Mouse (Mus musculus) cerebellum, adult 9-10 months (tissue): Measurements from ENCODE around the gene Nacc2.

Source experiments
- DNase-seq: peaks from one replicate; pipeline ENCODE4 v3.0.0; 2022

Gene Nacc2

DNA sequence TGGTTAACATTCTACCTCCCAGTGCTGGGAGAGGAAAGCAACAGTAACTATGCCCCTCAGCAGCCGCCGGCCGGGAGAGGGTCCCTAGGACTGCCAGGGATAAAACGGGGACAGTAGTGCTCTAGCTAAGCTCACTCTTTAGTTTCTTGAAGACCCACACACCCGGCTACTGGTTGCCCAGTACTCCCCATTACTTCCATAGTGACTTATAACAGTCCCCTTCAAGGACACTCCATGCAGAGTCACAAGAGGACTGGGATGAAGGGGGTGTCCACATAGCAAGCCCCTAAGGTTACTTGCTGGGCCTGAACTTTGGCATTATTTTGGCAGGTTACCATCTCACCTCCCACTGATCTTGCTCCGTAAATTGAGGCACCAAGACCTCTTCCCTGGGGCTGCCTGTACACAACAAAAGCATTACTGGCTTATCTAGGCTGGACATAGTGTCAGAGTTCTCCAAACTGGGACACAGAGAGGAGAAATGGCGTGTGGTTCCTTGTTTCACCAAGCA, 16.1 kb upstream of the Nacc2 start:
- DNase-seq = peak; percentile 72

DNA sequence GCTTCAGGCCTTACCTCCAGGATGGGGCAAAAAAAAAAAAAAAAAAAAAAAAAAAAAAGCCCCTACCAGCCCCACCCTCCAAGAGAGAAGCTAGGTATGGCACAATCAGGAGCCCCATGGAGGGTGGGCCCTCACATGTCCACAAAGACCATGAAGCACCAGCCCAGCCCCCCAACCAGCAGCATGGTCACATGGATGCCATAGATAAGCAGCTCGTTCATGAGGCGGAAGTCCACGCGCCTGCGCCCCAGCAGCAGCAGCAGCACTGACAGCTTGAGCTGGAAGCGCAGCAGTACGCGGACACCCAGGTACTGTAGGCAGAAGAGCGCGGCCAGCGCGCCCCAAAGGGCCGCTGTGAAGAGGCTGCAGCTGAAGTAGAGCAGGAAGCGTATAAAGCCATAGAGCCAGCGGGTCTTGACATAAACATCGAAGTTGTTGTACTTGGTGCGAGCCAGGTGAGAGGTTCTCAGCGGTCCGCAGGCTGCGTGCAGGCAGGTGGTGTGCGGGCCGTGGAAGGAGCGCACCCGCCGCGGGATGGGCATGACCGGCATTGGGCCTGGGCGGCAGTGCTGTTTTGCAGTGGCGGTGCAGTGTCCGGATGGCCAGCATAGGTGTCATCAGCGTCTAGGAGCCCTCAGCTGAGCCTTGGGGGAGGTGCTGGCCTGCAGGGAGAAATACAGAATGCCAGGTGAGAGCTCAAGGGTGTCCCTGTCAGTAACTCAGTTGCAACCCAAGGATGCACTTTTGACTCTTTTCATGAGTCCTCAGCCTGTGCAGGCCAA, 15.4 kb upstream of the Nacc2 start:
- peak; percentile 69 for DNase-seq

DNA sequence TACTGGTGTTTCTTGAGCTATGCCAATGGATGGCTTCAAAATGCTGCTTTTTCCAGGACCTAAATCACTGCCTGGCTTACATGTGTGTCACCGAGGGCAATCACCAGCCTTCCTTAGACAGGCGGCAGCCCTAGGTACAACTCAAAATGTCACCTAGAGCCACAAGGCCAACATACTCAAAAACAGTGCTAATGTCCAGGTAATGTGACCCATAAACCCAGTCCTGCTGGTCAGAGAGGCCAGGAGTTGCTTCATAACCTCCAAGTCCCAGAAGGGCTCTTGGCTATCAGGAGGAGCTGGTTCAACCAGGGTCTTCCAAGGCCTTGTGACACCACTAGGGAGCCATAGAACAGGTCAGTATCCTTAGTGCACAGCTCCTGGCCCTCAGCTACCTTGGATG, 11.6 kb upstream of the Nacc2 start:
- DNase-seq = no peak

DNA sequence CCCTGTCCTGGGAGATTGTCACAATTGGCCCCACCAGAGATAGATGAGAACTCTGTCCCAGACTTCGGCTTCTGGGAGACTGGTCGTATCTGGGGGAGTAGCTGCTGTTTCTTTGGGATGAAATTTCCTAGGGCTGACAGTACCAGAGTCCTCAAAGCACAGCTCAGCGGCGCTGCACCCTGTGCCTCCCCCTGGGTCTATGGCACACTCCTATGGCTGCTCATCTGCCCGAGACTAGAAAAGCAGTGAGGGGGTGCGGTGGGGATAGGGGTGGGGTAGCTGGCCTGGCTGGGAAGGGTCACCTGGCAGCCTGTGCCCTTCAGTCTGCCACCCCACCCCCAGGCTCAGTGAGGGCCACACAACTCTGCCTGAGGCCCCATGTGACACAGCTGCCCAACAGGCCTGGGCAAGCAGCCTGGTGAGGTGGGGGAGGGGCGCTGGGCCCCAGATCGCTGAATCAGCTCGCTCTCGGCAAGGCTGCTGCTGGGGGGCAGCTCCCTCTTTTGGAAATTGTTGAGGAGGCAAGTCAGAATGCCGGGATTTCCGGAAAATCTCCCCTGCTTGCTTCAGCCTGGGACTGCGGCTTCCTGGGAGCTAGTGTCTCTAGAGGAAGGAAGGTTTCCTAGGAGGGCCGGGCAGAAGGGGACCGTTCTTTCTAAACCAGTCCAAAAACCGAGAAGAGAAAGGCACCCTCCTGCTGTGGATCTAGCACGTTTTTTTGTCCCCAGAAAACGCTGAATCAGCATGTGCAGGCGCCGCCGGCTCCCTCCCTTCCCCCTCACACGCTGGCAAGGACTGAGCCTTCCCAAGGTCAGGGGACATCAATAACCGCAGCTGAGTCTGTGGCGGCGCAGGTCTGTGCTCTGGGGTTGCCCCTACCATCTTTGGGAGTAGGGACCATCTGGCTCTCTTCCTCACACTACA, 9.9 kb upstream of the Nacc2 start:
- peak; percentile 86 for DNase-seq

DNA sequence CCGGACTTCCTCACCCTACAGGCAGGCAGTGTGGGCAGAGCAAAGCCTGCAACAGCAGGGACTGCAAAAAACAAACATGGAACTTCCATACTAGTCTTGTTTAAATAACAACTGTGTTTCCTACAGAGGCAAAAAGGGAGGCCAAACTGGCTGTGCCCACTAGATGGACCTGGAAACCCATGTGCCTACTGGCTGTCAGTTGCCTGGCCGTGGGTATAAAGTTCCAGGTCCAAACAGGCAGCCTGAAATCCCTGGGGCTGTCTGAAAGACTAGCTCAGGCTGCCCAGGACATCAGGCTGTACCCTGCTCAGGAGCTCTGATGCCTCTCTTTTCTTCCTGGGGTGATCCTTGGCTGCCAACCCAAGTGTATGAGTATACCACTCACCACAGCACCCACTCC, 8.3 kb upstream of the Nacc2 start:
- no peak for DNase-seq

DNA sequence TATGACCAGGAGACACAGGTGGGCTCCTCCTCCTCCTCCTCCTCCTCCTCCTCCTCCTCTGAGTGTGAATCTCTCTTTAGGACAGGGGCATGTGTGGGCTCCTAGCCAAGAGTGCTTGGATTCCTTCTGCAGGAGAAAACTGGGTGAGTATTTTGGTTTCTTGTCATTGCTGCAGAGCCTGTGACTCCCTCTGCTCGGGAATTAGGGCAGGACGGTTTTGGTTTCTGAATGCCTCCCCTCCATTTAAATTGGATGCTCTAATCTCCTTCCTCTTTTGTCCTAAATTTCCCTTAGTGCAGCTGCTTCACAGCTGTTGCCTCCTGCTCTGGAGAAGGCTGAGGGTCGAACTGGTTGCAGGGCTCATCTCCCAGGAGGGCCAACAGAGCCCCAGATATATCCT, 6.9 kb upstream of the Nacc2 start:
- no peak for DNase-seq

DNA sequence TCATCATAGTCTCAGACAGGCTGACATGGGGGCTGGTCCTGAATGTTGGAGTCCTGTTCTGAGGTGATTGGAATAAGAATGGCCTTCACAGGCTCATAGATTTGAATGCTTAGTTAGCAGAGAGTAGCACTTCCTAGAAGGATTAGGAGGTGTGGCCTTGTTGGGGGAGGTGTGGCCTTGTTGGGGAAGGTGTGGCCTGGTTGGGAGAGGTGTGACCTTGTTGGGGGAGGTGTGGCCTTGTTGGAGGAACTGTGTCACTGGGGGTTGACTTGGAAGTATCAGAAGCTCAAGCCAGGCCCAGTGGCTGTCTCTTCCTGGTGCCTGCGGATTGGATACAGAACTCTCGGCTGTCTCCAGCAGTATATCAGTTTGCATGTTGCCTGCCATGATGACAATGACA, 6.3 kb upstream of the Nacc2 start:
- no peak for DNase-seq

DNA sequence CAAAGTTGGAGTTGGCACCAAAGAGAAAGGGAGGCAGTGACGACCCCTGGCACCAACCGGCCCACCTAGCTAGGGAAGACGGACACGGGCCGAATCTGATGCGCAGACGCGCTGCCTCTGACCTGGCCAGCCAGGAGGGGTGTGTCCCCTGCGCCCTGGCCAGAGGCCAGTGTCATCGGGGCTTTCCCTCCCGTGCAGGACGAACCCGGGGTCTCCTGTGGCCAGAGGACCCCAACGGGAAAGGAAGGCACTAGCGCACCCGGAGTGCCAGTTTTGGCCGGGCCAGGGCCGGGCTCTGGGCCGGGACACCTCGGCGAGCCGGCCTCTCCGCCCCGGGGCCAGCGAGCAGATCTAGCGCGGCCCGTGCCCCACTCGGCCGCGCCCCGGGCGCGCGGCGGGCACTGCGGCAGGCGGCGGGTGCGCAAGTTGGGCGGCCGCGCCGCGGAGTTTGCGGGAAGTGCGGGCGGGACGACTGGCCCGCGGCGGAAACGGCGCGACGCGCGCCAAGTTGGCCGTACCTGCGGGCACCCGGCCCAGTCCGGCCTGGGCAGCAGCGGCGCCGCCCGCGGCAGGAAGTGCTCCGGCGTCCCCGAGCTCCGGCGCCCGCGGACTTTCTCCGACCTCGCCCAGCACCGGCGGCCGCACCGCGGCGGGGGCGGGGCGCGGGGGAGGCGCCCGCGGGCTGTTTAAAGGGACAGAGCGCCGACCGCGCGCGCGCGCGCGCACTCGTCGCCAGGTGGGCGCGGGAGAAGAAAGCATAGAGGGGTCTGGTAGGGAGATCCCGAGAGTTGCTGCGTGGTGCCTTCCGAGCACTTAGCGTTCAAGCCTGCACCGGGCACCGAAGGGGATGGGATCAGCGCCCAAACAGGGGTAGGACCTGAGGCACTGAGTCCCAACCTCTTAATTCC, 595 bp downstream of the Nacc2 start:
- DNase-seq = peak; percentile 80

DNA sequence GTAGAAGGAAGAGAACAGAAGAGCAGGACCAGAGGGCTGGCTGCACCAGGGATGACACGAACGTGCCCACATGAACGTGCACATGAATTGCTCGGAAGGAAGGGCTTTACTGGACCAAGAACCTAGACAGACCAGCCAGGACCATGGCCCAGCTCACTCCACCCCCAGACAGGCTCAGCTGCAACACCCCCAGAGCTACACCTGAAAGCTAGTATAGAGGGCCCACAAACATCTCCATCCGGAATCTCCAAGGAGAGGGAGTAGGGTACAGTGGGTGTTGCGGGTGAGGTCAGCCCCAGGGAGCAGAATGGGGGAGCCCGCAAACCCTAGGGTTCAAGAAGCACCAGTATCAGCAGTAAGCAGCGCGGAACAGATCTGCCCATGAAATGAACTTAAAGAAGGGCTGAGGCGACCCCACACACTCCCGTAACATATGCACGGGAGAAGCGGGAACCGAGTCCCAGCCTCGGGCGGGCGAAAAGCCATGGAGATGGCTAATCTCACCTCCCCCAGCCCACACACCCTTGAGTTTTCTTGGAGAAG, 1.4 kb downstream of the Nacc2 start:
- no peak for DNase-seq

DNA sequence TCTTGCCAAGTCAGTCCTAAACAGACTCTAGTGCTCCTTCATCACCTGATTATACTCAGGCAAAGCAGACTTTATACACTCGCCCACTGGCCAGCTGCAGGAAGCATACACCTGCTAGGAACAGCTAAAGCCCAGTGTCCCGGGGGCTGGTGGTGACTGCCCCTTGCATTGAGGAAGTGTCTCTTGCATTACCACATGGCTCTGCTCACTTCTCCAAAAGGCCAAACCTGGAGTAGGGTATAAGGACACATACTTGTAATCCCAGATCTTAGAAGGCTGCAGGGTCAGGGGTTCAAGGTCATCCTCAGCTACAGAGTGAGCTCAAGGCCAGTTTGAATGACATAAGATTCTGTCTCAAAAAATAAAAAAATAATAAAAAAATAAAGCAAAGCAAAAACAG, 3.4 kb downstream of the Nacc2 start:
- DNase-seq = no peak

DNA sequence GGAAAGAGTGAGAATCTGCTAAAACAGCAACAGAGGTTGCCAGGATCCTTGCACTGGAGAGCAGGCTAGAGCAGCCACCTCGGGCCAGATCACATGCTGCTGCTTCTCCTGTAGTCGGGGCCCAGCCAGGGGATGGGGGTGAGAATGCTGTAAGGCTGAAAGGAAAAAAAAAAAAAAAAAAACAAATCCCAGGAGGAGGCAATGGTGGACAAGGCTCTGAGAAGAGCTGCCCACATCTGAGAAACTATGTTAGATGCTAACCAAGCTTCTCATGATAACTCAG, 3.8 kb downstream of the Nacc2 start:
- no peak for DNase-seq

DNA sequence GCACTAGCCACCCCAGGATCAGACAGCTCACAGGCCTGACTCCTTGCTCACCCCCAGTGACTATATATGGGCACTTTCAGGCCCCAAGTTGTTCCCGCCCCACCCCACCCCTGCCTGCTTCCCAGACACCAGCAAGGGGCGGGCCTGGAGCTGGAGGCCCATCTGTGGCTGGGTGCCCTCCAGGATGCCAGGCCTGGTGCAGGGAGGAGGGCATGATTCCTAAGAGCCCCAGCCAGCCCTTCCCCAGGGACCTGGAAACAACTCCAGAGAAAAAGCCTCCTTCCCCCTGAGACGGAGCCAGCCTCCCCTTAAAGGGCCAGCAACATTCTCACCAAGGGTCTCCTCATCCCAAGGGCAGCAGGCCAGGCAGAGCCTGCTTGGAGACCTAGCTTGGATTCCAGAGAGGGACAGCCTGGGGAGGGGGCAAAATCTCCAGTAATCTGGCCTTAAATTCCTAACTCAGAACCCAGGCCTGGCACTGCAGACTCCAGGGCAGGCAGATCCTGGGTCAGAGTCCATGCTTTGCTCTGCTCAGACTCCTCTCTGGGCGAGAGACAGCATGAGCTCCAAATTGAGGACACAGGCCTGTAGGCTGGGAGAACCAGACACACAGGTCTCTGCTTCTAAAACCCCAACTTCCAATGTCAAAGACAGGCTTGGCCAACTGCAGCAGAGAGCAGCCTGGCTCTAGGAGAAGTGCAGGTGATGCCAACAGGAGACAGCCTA, 4.3 kb downstream of the Nacc2 start:
- DNase-seq = no peak

DNA sequence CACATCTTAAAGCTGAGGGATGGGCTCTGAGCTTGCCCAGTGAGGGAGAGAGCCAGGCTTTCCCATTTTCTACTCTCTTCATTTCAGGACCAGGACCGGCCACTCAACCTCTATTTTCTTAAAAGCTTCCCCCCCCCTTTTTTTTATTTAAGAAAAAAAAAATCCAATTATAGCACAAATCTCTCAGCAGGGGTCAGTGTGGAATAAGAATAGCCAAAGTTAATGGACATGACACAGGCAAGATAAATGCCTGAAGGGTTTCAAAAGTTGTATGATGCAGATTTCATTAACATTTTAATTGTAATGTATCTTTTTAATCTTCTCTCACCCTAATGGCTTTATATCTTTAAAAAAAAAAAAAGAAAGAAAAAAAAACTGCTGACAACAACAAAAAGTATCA, 5.4 kb downstream of the Nacc2 start:
- DNase-seq = no peak

DNA sequence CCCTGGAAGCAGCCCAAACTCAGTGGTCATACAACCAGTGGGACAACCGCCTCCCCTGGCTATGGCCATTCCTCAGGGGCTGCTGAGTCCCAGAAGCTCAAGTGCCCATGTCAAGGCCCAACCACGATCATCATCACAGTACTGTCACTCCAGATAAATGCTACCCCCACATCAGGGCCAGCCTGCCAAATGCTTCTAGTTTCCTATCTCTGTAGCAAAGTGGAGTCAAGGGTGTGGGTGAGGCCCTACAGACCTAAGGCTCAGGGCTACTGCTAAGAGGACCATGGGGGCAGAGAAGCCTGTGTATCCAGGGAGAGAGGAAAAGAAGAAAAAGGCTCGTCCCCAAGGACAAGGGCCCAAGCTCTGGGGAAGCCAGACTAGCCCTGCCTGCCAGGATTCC, 6.5 kb downstream of the Nacc2 start:
- DNase-seq = no peak

DNA sequence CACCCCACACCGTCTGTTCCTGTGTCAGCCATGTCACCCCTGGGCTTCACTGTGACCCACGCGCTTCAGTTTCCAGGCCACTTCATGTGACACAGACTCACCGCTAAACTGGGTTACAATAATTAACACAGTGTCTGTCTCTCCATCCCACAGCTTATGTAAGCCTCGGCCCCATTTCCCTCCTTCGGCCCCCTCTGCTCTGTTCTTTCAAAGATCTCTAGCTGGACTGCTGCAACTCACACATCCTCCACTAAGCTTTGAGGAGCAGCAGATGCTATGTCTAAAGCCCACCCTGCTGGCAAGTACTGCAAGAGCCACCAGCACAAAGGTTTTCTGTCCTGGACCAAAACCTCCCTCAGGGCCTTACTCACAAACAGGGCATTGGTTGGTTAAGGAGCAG, 7.8 kb downstream of the Nacc2 start:
- peak; percentile 44 for DNase-seq

DNA sequence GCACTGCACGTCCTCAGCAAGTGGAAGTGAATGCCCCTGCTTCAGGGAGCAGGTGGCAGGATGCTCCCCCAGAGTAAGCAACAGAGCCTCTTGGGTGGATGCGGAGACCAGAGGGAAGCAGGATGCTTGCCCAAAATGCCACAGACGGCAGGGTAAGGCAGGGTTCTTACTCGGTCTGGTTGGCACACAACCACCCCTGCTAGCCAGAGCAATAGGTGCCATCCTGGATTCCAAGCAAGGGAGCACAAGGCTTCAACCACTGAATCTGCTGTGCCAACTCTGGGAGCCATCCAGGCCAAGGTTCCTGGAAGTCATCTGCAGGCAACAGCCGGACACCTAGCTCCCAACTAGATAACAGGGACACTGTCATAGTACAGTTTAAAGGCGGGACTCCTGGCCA, 14.8 kb downstream of the Nacc2 start:
- no peak for DNase-seq

DNA sequence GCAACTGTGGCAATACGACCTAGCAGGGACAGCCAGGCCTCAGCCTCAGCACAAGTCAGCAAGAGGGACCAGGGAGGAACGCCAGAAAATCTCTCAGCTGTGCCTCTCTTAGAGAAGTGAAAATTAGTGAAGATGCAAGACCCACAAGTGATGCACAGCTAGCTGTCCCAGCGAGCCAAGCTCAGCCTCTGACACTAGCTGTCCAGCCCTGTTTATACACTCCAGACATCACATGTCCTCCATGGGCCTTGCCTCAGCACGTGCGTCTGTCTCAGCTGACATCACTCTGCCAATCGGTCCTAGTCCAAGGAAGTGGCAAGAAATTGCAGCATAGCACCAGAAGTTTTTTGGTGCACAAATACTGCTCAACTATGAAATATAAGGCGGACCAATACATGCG, 16.0 kb downstream of the Nacc2 start:
- DNase-seq = no peak

DNA sequence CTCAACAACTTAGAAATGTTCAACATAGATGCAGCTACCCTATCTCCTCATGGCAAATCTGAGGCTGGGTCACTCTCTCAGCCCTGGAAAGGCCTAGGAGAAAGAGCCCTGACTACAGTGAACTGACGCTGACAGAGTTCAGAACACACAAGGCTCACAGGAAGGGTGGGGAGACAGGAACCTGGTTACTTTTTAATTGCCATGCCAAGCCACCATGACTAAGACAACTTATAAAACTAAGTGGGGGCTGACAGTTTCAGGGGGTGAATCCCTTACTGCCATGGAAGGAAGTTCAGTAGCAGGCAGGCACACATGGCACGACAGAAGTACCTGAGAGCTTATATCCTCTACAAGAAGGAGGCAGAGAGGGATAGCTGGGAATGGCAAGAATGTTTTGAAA, 16.8 kb downstream of the Nacc2 start:
- no peak for DNase-seq

DNA sequence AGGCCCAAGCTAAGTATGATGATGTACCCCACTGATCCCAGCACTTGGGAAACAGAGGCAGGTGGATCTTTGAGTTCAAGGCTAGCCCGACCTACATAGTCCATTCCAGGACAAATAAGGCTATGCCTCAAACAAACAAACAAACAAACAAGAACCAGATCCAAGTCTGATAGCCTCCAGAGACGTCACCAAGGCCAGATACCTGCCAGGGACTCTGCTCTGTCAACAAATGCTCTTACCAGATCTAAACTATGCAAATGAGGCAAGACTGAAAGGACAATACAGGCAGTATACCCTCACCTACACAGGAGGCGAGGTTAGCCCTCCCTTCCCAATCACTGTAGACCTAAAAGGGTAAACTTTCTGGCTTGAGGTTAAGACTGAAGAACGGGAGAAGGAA, 22.7 kb downstream of the Nacc2 start:
- no peak for DNase-seq

DNA sequence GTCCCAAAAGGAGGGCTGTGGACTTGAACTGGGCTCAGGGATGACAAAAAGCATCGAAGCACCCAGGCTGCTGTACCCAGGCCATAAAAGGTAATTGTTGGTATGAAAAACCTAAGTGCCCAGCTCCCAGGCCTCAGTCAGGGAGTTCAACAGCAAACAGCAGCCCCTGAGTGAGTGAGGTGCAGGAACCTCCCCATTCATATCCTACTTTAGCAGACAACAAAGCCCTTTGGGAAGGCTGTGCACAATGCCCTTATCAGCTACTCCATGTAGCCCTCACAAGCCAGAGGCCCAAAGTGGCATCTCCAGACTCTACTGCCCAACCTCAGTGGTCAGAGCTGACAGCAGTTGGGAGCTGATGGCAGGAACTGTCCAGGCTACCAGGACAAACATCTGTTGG, 23.2 kb downstream of the Nacc2 start:
- no peak for DNase-seq

DNA sequence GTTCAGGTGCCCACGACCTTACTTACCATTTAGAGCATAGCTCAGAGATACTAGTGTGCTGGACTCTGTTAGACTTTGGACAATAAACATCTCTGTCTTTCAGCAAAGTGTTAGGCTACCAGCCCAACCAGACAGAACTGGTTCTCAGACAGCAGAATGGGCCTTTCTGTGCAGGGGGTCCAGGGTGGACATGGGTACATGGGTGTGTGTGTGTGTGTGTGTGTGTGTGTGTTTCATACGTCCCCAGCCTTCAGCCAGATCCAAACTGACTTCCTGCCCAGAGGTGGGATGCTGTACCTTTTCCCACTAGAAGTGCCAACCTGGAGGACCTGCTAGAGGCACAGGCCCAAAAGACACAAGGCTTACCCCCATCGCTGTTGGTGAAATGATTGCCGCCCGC, 23.8 kb downstream of the Nacc2 start:
- no peak for DNase-seq

DNA sequence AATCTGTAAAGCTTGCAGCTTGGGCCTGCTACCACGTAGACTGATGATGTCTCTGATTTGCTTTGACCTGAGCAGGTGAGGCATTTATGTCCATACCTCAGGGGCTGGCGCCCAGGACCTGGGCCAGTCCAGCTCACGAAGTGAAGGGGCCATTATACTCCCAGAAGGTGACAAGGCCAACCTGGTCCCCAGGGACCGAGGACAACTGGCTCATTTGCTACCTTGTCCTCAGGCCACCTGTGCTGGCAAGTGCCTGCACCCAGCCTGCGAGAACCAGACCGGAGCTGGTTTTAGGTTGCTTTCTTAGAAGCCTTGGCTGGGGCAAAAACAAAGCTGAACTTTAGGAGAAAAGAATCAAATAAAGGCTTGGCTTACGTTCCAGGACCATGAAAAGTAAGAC, 29.1 kb downstream of the Nacc2 start:
- DNase-seq = no peak
